11 mouse cellular contexts compared by ENCODE assay signal in the genomic region with DNA sequence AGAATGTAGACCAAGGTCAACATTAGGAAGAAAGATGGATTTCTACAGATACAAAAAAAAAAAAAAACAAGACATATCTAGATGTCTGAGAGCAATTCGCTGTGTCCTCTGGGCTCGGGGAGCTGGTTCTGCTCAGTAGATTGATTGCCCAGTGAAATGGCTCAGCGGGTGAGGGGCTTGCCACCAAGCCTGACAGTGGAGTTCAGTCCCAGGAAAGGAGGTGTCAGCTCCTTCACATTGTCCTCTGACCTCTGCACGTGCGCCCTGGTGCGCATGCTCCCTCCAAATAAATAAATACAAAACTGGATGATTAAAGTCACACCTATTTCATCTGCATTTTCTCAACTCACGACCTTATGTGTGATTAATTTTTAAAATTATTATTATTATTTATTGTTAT. TPM values are rescaled to one million over a fixed set of nuclear protein-coding genes. Genes with fewer than 3 reads are reported as not detected.
DNase-seq lines count a peak whose midpoint lies in the region; ATAC-seq and TF ChIP-seq lines count a peak whose summit lies in the region.
"Had no signal": no experiment of that assay in that cellular context is flagged by ENCODE, and none has a peak within 500 bp of the region (broad histone marks: within the 10 kb centered on the region; RNA-seq: fewer than 3 reads in every experiment).

No protein-coding gene starts in this region.

- no peak for TF ChIP-seq POLR2A in heart, adult 2 months (IDR thresholded peaks at IDR 0.05; ENCODE audit: insufficient read depth, low read depth, low read length)

- no peaks in the 10 kb centered on the region for H3K9me3 ChIP-seq in heart, embryonic 11.5 days (replicated peaks; ENCODE audit: control insufficient read depth, low read length)
- H3K9me3 ChIP-seq in ES-E14 (ENCODE audit: control insufficient read depth, insufficient read depth, low read depth, low read length), result no peaks in the 10 kb centered on the region
- no peaks in the 10 kb centered on the region for H3K9me3 ChIP-seq in midbrain, embryonic 11.5 days (ENCODE audit: control insufficient read depth, low read length)
- H3K9me3 ChIP-seq: limb, embryonic 15.5 days had no signal

- H3K4me3 ChIP-seq in heart, adult 2 months, result no peak overlapping the region
- no peak overlapping the region for H3K4me3 ChIP-seq in heart, embryonic 11.5 days (ENCODE audit: low read depth, low read length)
- no peak overlapping the region for H3K4me3 ChIP-seq in left cerebral cortex, adult 2 months
- no peak overlapping the region for H3K4me3 ChIP-seq in ES-E14 (ENCODE audit: insufficient read depth in 1 of 2, low read depth in 1 of 2, low read length in 2 of 2, poor library complexity in 1 of 2, severe bottlenecking in 1 of 2)
- no peak overlapping the region for H3K4me3 ChIP-seq in midbrain, embryonic 11.5 days (ENCODE audit: low read depth, low read length)
- H3K4me3 ChIP-seq: limb, embryonic 15.5 days had no signal

- no peak for ATAC-seq in heart, embryonic 11.5 days (replicated peaks; ENCODE audit: insufficient number of reproducible peaks, low FRiP score, low TSS enrichment)
- ATAC-seq in midbrain, embryonic 11.5 days (ENCODE audit: low FRiP score), result no peak

- peaks cover 13% of the 10 kb centered on the region for H3K4me1 ChIP-seq in heart, adult 2 months (ENCODE audit: control insufficient read depth, insufficient read depth, low read length)
- peaks cover 12% of the 10 kb centered on the region; the same call in 1 of the 2 replicates for H3K4me1 ChIP-seq in heart, embryonic 11.5 days (ENCODE audit: control insufficient read depth, insufficient read depth, low read length)
- H3K4me1 ChIP-seq in ES-E14 (ENCODE audit: control insufficient read depth in 2 of 2, insufficient read depth in 2 of 2, low read length in 2 of 2, poor library complexity in 1 of 2), result peaks cover 2 to 23% of the 10 kb centered on the region in 2 experiments; a peak in 2 of 4 replicates
- peaks cover 16% of the 10 kb centered on the region for H3K4me1 ChIP-seq in midbrain, embryonic 11.5 days (ENCODE audit: control insufficient read depth, insufficient read depth, low read length)

- H3K27ac ChIP-seq in heart, adult 2 months, result peak overlapping the region; percentile 94
- no peak overlapping the region for H3K27ac ChIP-seq in heart, embryonic 11.5 days (ENCODE audit: low read depth, low read length)
- H3K27ac ChIP-seq in left cerebral cortex, adult 2 months, result peak overlapping the region; percentile 89
- peak overlapping the region; percentile 94; the same call in 1 of the 2 replicates for H3K27ac ChIP-seq in ES-E14 (ENCODE audit: insufficient read depth, low read depth, low read length, poor library complexity, severe bottlenecking)
- H3K27ac ChIP-seq in midbrain, embryonic 11.5 days (ENCODE audit: low read depth, low read length), result no peak overlapping the region; the same call in 1 of the 2 replicates
- H3K27ac ChIP-seq: limb, embryonic 15.5 days had no signal

- H3K79me2 ChIP-seq in heart, adult 2 months (replicated peaks; ENCODE audit: control insufficient read depth, insufficient read depth, low read length), result no peaks in the 10 kb centered on the region; the same call in 1 of the 2 replicates

- WGBS in heart, adult 2 months, result 77% methylated on average over 7 of the region's 7 CpGs
- 67% methylated on average over 7 of the region's 7 CpGs for WGBS in heart, embryonic 11.5 days (ENCODE audit: insufficient replicate concordance)
- WGBS in midbrain, embryonic 11.5 days, result 27% methylated on average over 7 of the region's 7 CpGs

- H3K9ac ChIP-seq in heart, adult 2 months (ENCODE audit: low read depth, low read length), result no peak overlapping the region
- H3K9ac ChIP-seq in heart, embryonic 11.5 days (ENCODE audit: low read depth, low read length), result no peak overlapping the region
- no peak overlapping the region for H3K9ac ChIP-seq in ES-E14 (ENCODE audit: insufficient read depth, low read depth, low read length, poor library complexity, severe bottlenecking)
- no peak overlapping the region for H3K9ac ChIP-seq in midbrain, embryonic 11.5 days (ENCODE audit: low read length)
- H3K9ac ChIP-seq: limb, embryonic 15.5 days had no signal

- no peaks in the 10 kb centered on the region for H3K27me3 ChIP-seq in heart, adult 2 months (ENCODE audit: control insufficient read depth, insufficient read depth, low read length)
- H3K27me3 ChIP-seq in heart, embryonic 11.5 days (ENCODE audit: control insufficient read depth, insufficient read depth, low read length), result no peaks in the 10 kb centered on the region
- H3K27me3 ChIP-seq in midbrain, embryonic 11.5 days (ENCODE audit: control insufficient read depth, insufficient read depth, low read length), result no peaks in the 10 kb centered on the region
- H3K27me3 ChIP-seq: limb, embryonic 15.5 days had no signal

- H3K4me2 ChIP-seq in heart, embryonic 11.5 days, result no peak overlapping the region
- no peak overlapping the region for H3K4me2 ChIP-seq in midbrain, embryonic 11.5 days
- H3K4me2 ChIP-seq: limb, embryonic 15.5 days had no signal

- no peaks in the 10 kb centered on the region for H3K36me3 ChIP-seq in heart, adult 2 months (ENCODE audit: control insufficient read depth, insufficient read depth, low read length)
- no peaks in the 10 kb centered on the region for H3K36me3 ChIP-seq in heart, embryonic 11.5 days (ENCODE audit: control insufficient read depth, insufficient read depth, low read length)
- H3K36me3 ChIP-seq in ES-E14 (ENCODE audit: control insufficient read depth, insufficient read depth, low read length, poor library complexity, severe bottlenecking), result peaks cover 3% of the 10 kb centered on the region; the same call in 1 of the 2 replicates
- no peaks in the 10 kb centered on the region for H3K36me3 ChIP-seq in midbrain, embryonic 11.5 days (ENCODE audit: control insufficient read depth, insufficient read depth, low read length)
- H3K36me3 ChIP-seq: limb, embryonic 15.5 days had no signal

- TF ChIP-seq CTCF in heart, adult 2 months (IDR thresholded peaks at IDR 0.05), result no peak
- TF ChIP-seq CTCF in left cerebral cortex, adult 2 months (IDR thresholded peaks at IDR 0.05), result no peak

- intact Hi-C loops in heart, adult 2 months (cut with DNase I), result no loop called here
- intact Hi-C loops in left cerebral cortex, adult 2 months (cut with DNase I), result no loop called here
- intact Hi-C loops in left cerebral cortex, postnatal 25 days (cut with DNase I), result no loop called here

- TF ChIP-seq EP300 in heart, adult 2 months (IDR thresholded peaks at IDR 0.05; ENCODE audit: insufficient read depth, low read depth, low read length), result no peak

- no peak for DNase-seq in heart, adult 2 months
- DNase-seq in left cerebral cortex, adult 2 months (ENCODE audit: extremely low spot score in 1 of 2, low spot score in 2 of 2), result no peak
- no peak for DNase-seq in left cerebral cortex, postnatal 25 days (ENCODE audit: low spot score in 2 of 2)
- no peak for DNase-seq in ES-E14 (ENCODE audit: low read depth, low spot score)
- DNase-seq in mesoderm, embryonic 11.5 days (ENCODE audit: low read depth, low spot score), result peak; percentile 7
- no peak for DNase-seq in urinary bladder, postnatal 10 days (ENCODE audit: low spot score)
- no peak for DNase-seq in midbrain, embryonic 11.5 days (ENCODE audit: low spot score, missing footprints)
- DNase-seq: adrenal gland, adult 8-10 months; thymus, adult 2 months had no signal

- in situ Hi-C loops in ES-E14 (cut with MboI; ENCODE audit: low sequenced_read_pairs in 2 of 2, unreplicated experiment in 2 of 2), result no loop called here

TF ChIP-seq in ES-E14, 5 proteins besides CTCF, POLR2A, EP300 and RAD21:
- TF ChIP-seq HCFC1 (IDR thresholded peaks at IDR 0.05; ENCODE audit: borderline replicate concordance, insufficient read depth, low read length) (no peak), ZC3H11A (IDR thresholded peaks at IDR 0.05; ENCODE audit: borderline replicate concordance, low read depth, low read length) (no peak)

RNA-seq across cellular contexts. Expression of gene Adipor2, which starts 1.9 kb away (rescaled TPM):
- total RNA-seq in heart, adult 2 months (2021), result 10 to 100 TPM; 62.7 to 63.6 TPM
- polyA plus RNA-seq in heart, adult 2 months (2012; rRNA removed), result 57.0 and 72.2 TPM in 2 replicates
- 11.5 and 22.6 TPM in 2 replicates for polyA plus RNA-seq in heart, embryonic 11.5 days (2014; fragmentation: Nextera tagmentation; extraction: Ambion mirVana)
- 10 to 100 TPM; 39.9 to 40.9 TPM for total RNA-seq in left cerebral cortex, adult 2 months (2021)
- total RNA-seq in left cerebral cortex, postnatal 25 days (2021), result 10 to 100 TPM; 36.6 to 40.2 TPM
- 59.4 and 81.2 TPM in 2 replicates for total RNA-seq in ES-E14 (2012; rRNA removed)
- polyA plus RNA-seq in midbrain, embryonic 11.5 days (2014; fragmentation: Nextera tagmentation; extraction: Ambion mirVana), result 17.1 and 18.7 TPM in 2 replicates

Comparison
In these comparisons a context has a peak if more than half of its experiments do, and no peak if none do; other contexts are left out.
1. H3K27ac ChIP-seq: peak in heart, adult 2 months (single experiment), left cerebral cortex, adult 2 months (single experiment) and ES-E14 (single experiment); none in heart, embryonic 11.5 days (single experiment) and midbrain, embryonic 11.5 days (single experiment).